12 mouse cellular contexts compared by ENCODE assay signal in genomic region chr17:46081657-46082056, GRCm38 (mm10). TPM values are rescaled to one million over a fixed set of nuclear protein-coding genes. Genes with fewer than 3 reads are reported as not detected.
A peak's percentile ranks its signal among the peaks of the same experiment; 100 is the strongest.
DNase-seq lines count a peak whose midpoint lies in the region; ATAC-seq and TF ChIP-seq lines count a peak whose summit lies in the region.
"Had no signal": no experiment of that assay in that cellular context is flagged by ENCODE, and none has a peak within 500 bp of the region (broad histone marks: within the 10 kb centered on the region; RNA-seq: fewer than 3 reads in every experiment).

No protein-coding gene starts in this region.

- TF ChIP-seq POLR2A in cerebellum, adult 2 months (IDR thresholded peaks at IDR 0.05; ENCODE audit: borderline replicate concordance, insufficient read depth, low read length) = no peak

- DNase-seq in lung, adult 18-20 months = peak; percentile 60 to 72
- no peak for DNase-seq in lung, postnatal 14 days
- peak; percentile 34 for DNase-seq in embryonic facial prominence, embryonic 14.5 days (ENCODE audit: low spot score)
- peak; percentile 38 for DNase-seq in lung, postnatal 25 days (ENCODE audit: low spot score)
- DNase-seq in cerebellum, adult 2 months = no peak
- DNase-seq in frontal cortex, postnatal 14 days (ENCODE audit: low spot score in 2 of 2) = no peak
- DNase-seq in spleen, postnatal 14 days (ENCODE audit: low spot score in 2 of 2) = no peak
- DNase-seq: kidney, adult 18-20 months had no signal

- no peaks in the 10 kb centered on the region for H3K27me3 ChIP-seq in embryonic facial prominence, embryonic 14.5 days (replicated peaks; ENCODE audit: control insufficient read depth, insufficient read depth, low read length)
- no peaks in the 10 kb centered on the region for H3K27me3 ChIP-seq in heart, embryonic 11.5 days (ENCODE audit: control insufficient read depth, insufficient read depth, low read length)
- no peaks in the 10 kb centered on the region for H3K27me3 ChIP-seq in cerebellum, adult 2 months (ENCODE audit: control insufficient read depth, insufficient read depth, low read length)
- H3K27me3 ChIP-seq: embryonic facial prominence, embryonic 15.5 days; limb, embryonic 13.5 days had no signal

- 0 out of 2 replicates have a peak overlapping the region, but pooled peaks have one; percentile 31 for H3K27ac ChIP-seq in embryonic facial prominence, embryonic 14.5 days (replicated peaks; ENCODE audit: low read depth, low read length)
- H3K27ac ChIP-seq in heart, embryonic 11.5 days (ENCODE audit: low read depth, low read length) = no peak overlapping the region
- no peak overlapping the region for H3K27ac ChIP-seq in cerebellum, adult 2 months (ENCODE audit: insufficient read depth, low read length)
- H3K27ac ChIP-seq: embryonic facial prominence, embryonic 15.5 days; limb, embryonic 13.5 days had no signal

- H3K9ac ChIP-seq in embryonic facial prominence, embryonic 14.5 days (ENCODE audit: low read depth, low read length) = no peak overlapping the region
- H3K9ac ChIP-seq in heart, embryonic 11.5 days (ENCODE audit: low read depth, low read length) = peak overlapping the region; percentile 6; the same call in 1 of the 2 replicates
- H3K9ac ChIP-seq: embryonic facial prominence, embryonic 15.5 days; limb, embryonic 13.5 days had no signal

- H3K9me3 ChIP-seq in embryonic facial prominence, embryonic 14.5 days (ENCODE audit: control insufficient read depth, low read length) = peaks cover 3% of the 10 kb centered on the region; the same call in 1 of the 2 replicates
- H3K9me3 ChIP-seq in heart, embryonic 11.5 days (replicated peaks; ENCODE audit: control insufficient read depth, low read length) = no peaks in the 10 kb centered on the region
- H3K9me3 ChIP-seq: embryonic facial prominence, embryonic 15.5 days had no signal

- ATAC-seq in embryonic facial prominence, embryonic 14.5 days (ENCODE audit: low read depth) = 0 out of 2 replicates have a peak, but pooled peaks have one; percentile 3
- peak; percentile 27; the same call in 1 of the 2 replicates for ATAC-seq in heart, embryonic 11.5 days (replicated peaks; ENCODE audit: insufficient number of reproducible peaks, low FRiP score, low TSS enrichment)

- H3K4me3 ChIP-seq in embryonic facial prominence, embryonic 14.5 days (ENCODE audit: low read depth, low read length) = no peak overlapping the region
- H3K4me3 ChIP-seq in heart, embryonic 11.5 days (ENCODE audit: low read depth, low read length) = no peak overlapping the region
- no peak overlapping the region for H3K4me3 ChIP-seq in cerebellum, adult 2 months (replicated peaks; ENCODE audit: insufficient read depth, low read depth, low read length)
- H3K4me3 ChIP-seq: embryonic facial prominence, embryonic 15.5 days; limb, embryonic 13.5 days had no signal

- no peak overlapping the region for H3K4me2 ChIP-seq in embryonic facial prominence, embryonic 14.5 days (ENCODE audit: low read depth, low read length)
- H3K4me2 ChIP-seq in heart, embryonic 11.5 days = no peak overlapping the region
- H3K4me2 ChIP-seq: embryonic facial prominence, embryonic 15.5 days; limb, embryonic 13.5 days; midbrain, embryonic 11.5 days had no signal

- no peak for TF ChIP-seq CTCF in cerebellum, adult 2 months (IDR thresholded peaks at IDR 0.05; ENCODE audit: borderline replicate concordance, insufficient read depth, low read depth, low read length)

- no peaks in the 10 kb centered on the region for H3K36me3 ChIP-seq in embryonic facial prominence, embryonic 14.5 days (ENCODE audit: control insufficient read depth, insufficient read depth, low read length)
- H3K36me3 ChIP-seq in heart, embryonic 11.5 days (ENCODE audit: control insufficient read depth, insufficient read depth, low read length) = no peaks in the 10 kb centered on the region
- H3K36me3 ChIP-seq: embryonic facial prominence, embryonic 15.5 days; limb, embryonic 13.5 days had no signal

- WGBS in embryonic facial prominence, embryonic 14.5 days = 41% methylated on average over 5 of the region's 7 CpGs
- WGBS in heart, embryonic 11.5 days (ENCODE audit: insufficient replicate concordance) = 26% methylated on average over 7 of the region's 7 CpGs
- 28% methylated on average over 7 of the region's 7 CpGs for WGBS in cerebellum, adult 2 months

- H3K4me1 ChIP-seq in embryonic facial prominence, embryonic 14.5 days (ENCODE audit: control insufficient read depth, insufficient read depth, low read length) = peaks cover 44% of the 10 kb centered on the region
- peaks cover 30% of the 10 kb centered on the region for H3K4me1 ChIP-seq in heart, embryonic 11.5 days (ENCODE audit: control insufficient read depth, insufficient read depth, low read length)
- H3K4me1 ChIP-seq in cerebellum, adult 2 months (ENCODE audit: control insufficient read depth, insufficient read depth, low read length) = no peaks in the 10 kb centered on the region

RNA-seq across cellular contexts. Expression of gene Mrps18a, which starts 29.1 kb away (rescaled TPM):
- 112 and 128 TPM in 2 replicates for polyA plus RNA-seq in embryonic facial prominence, embryonic 14.5 days (2014; fragmentation: Nextera tagmentation; extraction: Ambion mirVana)
- polyA plus RNA-seq in heart, embryonic 11.5 days (2014; fragmentation: Nextera tagmentation; extraction: Ambion mirVana) = 118 and 123 TPM in 2 replicates
- 131 and 134 TPM in 2 replicates for polyA plus RNA-seq in cerebellum, adult 2 months (2012; rRNA removed)

RNA-seq across cellular contexts. Expression of gene Vegfa, which starts 49.5 kb away (rescaled TPM):
- 4.2 and 4.7 TPM in 2 replicates for polyA plus RNA-seq in embryonic facial prominence, embryonic 14.5 days (2014; fragmentation: Nextera tagmentation; extraction: Ambion mirVana)
- polyA plus RNA-seq in heart, embryonic 11.5 days (2014; fragmentation: Nextera tagmentation; extraction: Ambion mirVana) = 4.9 and 7.4 TPM in 2 replicates
- 195 and 196 TPM in 2 replicates for polyA plus RNA-seq in cerebellum, adult 2 months (2012; rRNA removed)

Comparison
In these comparisons a context has a peak if more than half of its experiments do, and no peak if none do; other contexts are left out.
1. DNase-seq: peak in lung, adult 18-20 months (2 of 2), embryonic facial prominence, embryonic 14.5 days (single experiment) and lung, postnatal 25 days (single experiment); none in lung, postnatal 14 days (single experiment), cerebellum, adult 2 months (0 of 2), frontal cortex, postnatal 14 days (0 of 2) and spleen, postnatal 14 days (0 of 2).
2. RNA of gene Vegfa, which starts 49.5 kb away (polyA plus RNA-seq): 195 to 196 TPM in cerebellum, adult 2 months; 4.9 to 7.4 TPM in heart, embryonic 11.5 days and 4.2 to 4.7 TPM in embryonic facial prominence, embryonic 14.5 days; every median in the first group is over 10 times any median in the second.